Mouse (Mus musculus) hindbrain, embryonic 14.5 days (tissue): ENCODE results near the gene Dnajb3. TPM values are rescaled to one million over a fixed set of nuclear protein-coding genes. Genes with fewer than 3 reads are reported as not detected.
A peak's percentile ranks its signal among the peaks of the same experiment; 100 is the strongest.

Source experiments
- ATAC-seq: fragments of 200-750 bp; cut with Nextera tagmentation; 2 replicates; pipeline ENCODE4 v1.8.0; 2017; ENCODE audit warnings: moderate number of reproducible peaks, mild to moderate bottlenecking, moderate TSS enrichment, moderate library complexity; ENCODE audit not compliant: low FRiP score
- DNase-seq: peaks from one replicate; pipeline ENCODE4 v3.0.0-alpha.2; 2015; ENCODE audit warnings: low spot score
- H3K27ac ChIP-seq: fragments of 300-500 bp; sonication (generic); 2 replicates; pipeline ENCODE4 v1.5.1; 2014; ENCODE audit warnings: mild to moderate bottlenecking, moderate library complexity
- H3K27me3 ChIP-seq: fragments of 300-500 bp; sonication (generic); 2 replicates; pipeline ENCODE4 v1.6.1; 2014; ENCODE audit warnings: mild to moderate bottlenecking, low read length, mixed read lengths; ENCODE audit not compliant: control insufficient read depth, insufficient read depth
- H3K36me3 ChIP-seq: fragments of 300-500 bp; sonication (generic); replicated peaks from 2 replicates; pipeline ENCODE4 v1.6.1; 2014; ENCODE audit not compliant: control insufficient read depth, insufficient read depth
- H3K4me1 ChIP-seq: fragments of 300-500 bp; sonication (generic); replicated peaks from 2 replicates; pipeline ENCODE4 v1.6.1; 2014; ENCODE audit warnings: antibody characterized with exemption, low read length, mixed read lengths; ENCODE audit not compliant: control insufficient read depth, insufficient read depth
- H3K4me2 ChIP-seq: fragments of 300-500 bp; sonication (generic); replicated peaks from 2 replicates; pipeline ENCODE4 v1.6.1; 2014; ENCODE audit warnings: mild to moderate bottlenecking, moderate library complexity
- H3K4me3 ChIP-seq: fragments of 300-500 bp; sonication (generic); replicated peaks from 2 replicates; pipeline ENCODE4 v1.5.1; 2014; ENCODE audit warnings: mild to moderate bottlenecking, low read length
- H3K9ac ChIP-seq: fragments of 300-500 bp; sonication (generic); 2 replicates; pipeline ENCODE4 v1.6.1; 2014
- H3K9me3 ChIP-seq: fragments of 300-500 bp; sonication (generic); 2 replicates; pipeline ENCODE4 v1.6.1; 2016; ENCODE audit warnings: low read length; ENCODE audit not compliant: control insufficient read depth
- WGBS: fragments of 180-500 bp; shearing (Covaris S2); extraction: QIAGEN DNeasy Blood & Tissue Kit; methylation state at CpG from one replicate; pipeline ENCODE4 v1.1.7; 2014; 5-methylcytosine and 5-hydroxymethylcytosine counted together
- polyA plus RNA-seq: library from polyadenylated mRNA; unstranded; fragments of >200 nt; fragmentation: Nextera tagmentation; extraction: Ambion mirVana; gene quantifications from 2 replicates; pipeline ENCODE4 v1.2.1, GENCODE M21; 2014

The Dnajb3 gene
- polyA plus RNA-seq, 1 experiment from 2014 or later = 16.5 TPM

DNA sequence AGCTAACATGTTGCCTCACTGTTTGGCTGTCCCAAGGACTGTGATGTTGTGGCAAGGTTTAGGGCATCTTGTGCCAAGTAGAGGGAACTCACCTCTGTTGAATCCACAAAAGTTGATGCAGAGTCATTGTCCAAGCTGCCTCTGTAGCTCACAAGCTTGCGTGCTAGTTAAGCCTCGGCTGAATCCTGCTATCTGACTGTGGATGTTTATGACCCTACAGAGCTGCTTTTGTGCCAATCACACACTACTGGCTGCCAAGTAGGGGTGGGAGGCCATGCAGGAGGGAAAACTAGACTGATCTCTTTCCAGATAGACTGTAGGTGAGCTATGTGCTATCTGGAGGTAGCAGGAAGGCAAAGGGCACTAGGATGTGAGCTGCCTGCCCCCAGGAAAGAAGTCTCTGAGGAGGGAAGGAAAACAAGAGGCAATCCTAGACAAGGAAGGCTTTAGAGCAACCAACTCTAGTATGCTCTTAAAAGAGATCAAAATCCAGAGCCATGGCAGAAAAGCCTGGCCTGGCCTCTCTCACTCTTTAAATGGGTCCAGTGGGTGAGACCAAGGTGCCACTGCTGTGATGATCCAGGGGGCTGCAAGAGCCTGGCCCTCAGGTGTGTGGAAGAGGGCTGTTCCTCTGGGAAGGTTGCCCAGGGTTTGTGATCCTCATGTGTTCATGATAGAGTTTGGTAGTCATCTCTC is 8.3 kb upstream of the Dnajb3 start:
- no peak overlapping the region for H3K9ac ChIP-seq
- DNase-seq (peak; percentile 22), ATAC-seq (peak; percentile 26)
- no peaks in the 10 kb centered on the region for H3K4me1 ChIP-seq
- no peaks in the 10 kb centered on the region for H3K27me3 ChIP-seq
- no peak overlapping the region for H3K27ac ChIP-seq
- peaks cover 53% of the 10 kb centered on the region for H3K9me3 ChIP-seq
- no peaks in the 10 kb centered on the region for H3K36me3 ChIP-seq
- 83% methylated on average over 2 of the region's 2 CpGs for WGBS
- no peak overlapping the region for H3K4me2 ChIP-seq
- H3K4me3 ChIP-seq = no peak overlapping the region

DNA sequence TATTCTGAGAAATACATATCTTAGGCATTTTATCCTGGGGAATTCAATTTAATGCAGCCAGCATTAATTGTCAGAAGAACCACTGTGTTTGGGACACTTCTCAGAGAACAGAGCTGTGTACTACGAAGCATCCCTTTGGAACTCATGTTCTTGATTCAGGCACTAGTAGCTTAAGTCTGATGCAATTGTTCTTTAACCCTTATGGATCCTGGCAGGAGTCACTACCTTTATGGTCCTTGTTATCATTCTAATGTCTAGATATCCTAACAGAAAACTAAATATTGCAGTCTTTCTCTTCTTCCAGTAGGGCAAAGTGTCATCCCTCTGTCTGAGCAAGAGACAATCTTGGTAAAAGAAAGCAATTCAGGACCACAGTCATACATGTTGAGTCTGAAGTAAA is 7.5 kb upstream of the Dnajb3 start:
- 83% methylated on average over 1 of the region's 1 CpGs for WGBS
- H3K9ac ChIP-seq = no peak overlapping the region
- no peaks in the 10 kb centered on the region for H3K36me3 ChIP-seq
- H3K4me3 ChIP-seq = no peak overlapping the region
- H3K27me3 ChIP-seq = no peaks in the 10 kb centered on the region
- H3K4me1 ChIP-seq = no peaks in the 10 kb centered on the region
- DNase-seq (no peak), ATAC-seq (no peak)
- H3K27ac ChIP-seq = no peak overlapping the region
- H3K4me2 ChIP-seq = no peak overlapping the region
- H3K9me3 ChIP-seq = peaks cover 53% of the 10 kb centered on the region

DNA sequence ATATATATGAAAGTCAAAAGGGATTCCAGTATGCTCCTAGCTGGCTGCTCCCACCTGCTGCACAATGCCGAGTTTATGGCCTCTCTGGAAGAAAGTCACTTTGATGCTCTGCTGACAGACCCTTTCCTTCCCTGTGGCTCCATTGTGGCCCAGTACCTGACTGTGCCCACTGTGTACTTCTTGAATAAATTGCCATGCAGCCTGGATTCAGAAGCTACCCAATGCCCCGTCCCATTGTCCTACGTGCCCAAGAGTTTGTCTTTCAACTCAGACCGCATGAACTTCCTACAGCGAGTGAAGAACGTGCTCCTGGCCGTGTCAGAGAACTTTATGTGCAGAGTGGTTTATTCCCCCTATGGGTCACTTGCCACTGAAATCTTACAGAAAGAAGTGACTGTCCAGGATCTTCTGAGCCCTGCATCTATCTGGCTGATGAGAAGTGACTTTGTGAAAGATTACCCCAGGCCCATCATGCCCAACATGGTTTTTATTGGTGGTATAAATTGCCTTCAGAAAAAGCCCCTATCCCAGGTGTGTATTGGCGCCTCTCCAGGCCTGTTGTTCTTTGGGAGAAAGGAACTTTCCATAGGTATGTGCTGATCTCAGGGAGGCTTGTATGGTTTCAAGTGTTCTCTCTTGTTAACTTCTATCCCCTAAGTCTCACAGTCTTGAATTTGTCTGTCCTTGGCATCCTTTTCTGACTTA is 6.9 kb upstream of the Dnajb3 start:
- WGBS = 62% methylated on average over 8 of the region's 8 CpGs
- no peaks in the 10 kb centered on the region for H3K36me3 ChIP-seq
- no peak overlapping the region for H3K9ac ChIP-seq
- peak; percentile 22; the same call in 1 of the 2 replicates for ATAC-seq
- H3K4me2 ChIP-seq = no peak overlapping the region
- peaks cover 53% of the 10 kb centered on the region for H3K9me3 ChIP-seq
- no peaks in the 10 kb centered on the region for H3K4me1 ChIP-seq
- H3K27ac ChIP-seq = no peak overlapping the region
- H3K4me3 ChIP-seq = no peak overlapping the region
- no peaks in the 10 kb centered on the region for H3K27me3 ChIP-seq
- DNase-seq = peak; percentile 23

DNA sequence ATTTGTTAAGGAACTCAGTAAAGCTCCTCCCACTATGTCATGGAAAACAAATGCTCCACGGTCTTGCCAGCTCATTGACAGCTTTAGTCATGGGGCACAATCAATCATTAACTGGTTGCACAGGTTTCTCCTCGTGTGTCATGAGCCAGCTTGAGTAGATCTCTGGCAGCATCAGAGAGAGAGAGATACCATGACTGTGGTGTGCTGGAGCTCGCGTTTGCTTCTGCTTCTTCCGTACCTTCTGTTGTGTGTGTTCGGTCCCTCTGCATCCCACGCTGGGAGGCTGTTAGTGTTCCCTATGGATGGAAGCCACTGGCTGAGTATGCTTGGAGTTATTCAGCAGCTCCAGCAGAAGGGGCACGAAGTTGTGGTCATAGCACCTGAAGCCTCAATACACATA is 6.2 kb upstream of the Dnajb3 start, which contains the start of gene Ugt1a1:
Ugt1a1 (plus strand) TSS at position 148 of the 400 bp plus-strand sequence.
- ATAC-seq = 0 out of 2 replicates have a peak, but pooled peaks have one; percentile 7
- H3K36me3 ChIP-seq = no peaks in the 10 kb centered on the region
- no peak within 1 kb of the TSS for H3K4me3 ChIP-seq
- no peak within 1 kb of the TSS for H3K4me2 ChIP-seq
- no peaks in the 10 kb centered on the region for H3K27me3 ChIP-seq
- H3K4me1 ChIP-seq = no peaks in the 10 kb centered on the region
- 68% methylated on average over 8 of the region's 8 CpGs for WGBS
- H3K9me3 ChIP-seq = peaks cover 53% of the 10 kb centered on the region
- no peak within 1 kb of the TSS for H3K27ac ChIP-seq
- H3K9ac ChIP-seq = no peak within 1 kb of the TSS
- no peak for DNase-seq

DNA sequence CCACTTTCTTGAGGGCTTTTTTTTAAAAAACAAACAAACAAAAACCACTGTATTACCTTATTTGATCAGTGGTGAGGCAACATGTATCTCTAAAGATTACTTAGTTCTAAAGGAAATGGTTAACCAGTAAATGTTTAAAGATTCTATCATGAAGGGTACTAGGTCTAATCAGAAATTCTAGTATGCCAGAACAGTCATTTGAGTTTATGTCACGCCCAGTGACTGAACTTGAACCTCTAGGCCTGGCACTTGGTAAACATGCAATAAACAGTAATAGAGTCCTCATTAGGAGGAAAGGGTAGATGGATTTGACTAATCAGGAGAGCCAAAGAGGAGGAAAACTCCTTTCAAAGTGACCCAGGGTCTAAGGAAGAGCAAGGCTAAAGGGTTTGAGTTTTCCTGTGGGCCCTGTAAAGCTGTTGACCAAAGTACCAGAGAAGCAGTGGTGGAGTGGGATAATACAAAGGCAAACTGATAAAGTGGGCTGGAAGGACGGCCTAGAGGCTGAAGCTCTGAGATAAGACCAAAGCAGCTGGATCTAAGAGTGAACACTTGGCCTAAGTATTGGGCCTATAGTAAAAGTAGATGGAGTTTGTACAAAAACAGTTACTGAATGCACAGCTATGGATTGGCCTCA is 1.4 kb upstream of the Dnajb3 start:
- Histone ChIP-seq H3K4me2 (no peak overlapping the region), H3K27ac (no peak overlapping the region), H3K4me1 (no peaks in the 10 kb centered on the region), H3K4me3 (no peak overlapping the region), H3K36me3 (no peaks in the 10 kb centered on the region), H3K27me3 (no peaks in the 10 kb centered on the region), H3K9me3 (peaks cover 25% of the 10 kb centered on the region), H3K9ac (no peak overlapping the region)
- ATAC-seq (no peak), DNase-seq (no peak)
- 85% methylated on average over 2 of the region's 2 CpGs for WGBS

DNA sequence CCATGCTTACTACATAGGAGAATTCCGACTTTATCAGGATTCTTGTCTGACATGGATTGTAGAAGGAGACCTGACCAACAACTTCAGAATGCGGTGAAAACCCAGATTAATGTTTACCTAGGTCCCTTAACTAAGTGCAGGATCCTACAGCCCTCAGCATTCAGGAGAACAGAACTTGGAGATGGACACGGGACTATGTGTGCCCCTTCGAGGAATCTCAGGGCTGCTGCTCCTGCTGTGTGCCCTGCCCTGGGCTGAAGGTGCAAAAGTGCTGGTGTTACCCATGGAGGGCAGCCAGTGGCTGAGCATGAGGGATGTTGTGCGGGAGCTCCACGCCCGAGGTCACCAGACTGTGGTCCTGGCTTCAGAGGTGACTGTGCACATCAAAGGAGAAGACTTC is 5.1 kb downstream of the Dnajb3 start, which contains the start of gene Ugt1a2:
Ugt1a2 (plus strand) TSS at position 146 of the 400 bp plus-strand sequence.
- Histone ChIP-seq H3K4me1 (no peaks in the 10 kb centered on the region), H3K4me2 (no peak within 1 kb of the TSS), H3K9me3 (peaks cover 14% of the 10 kb centered on the region; the same call in 1 of the 2 replicates), H3K27ac (no peak within 1 kb of the TSS), H3K27me3 (no peaks in the 10 kb centered on the region), H3K4me3 (no peak within 1 kb of the TSS), H3K36me3 (no peaks in the 10 kb centered on the region), H3K9ac (no peak within 1 kb of the TSS)
- DNase-seq (no peak), ATAC-seq (no peak)
- 89% methylated on average over 7 of the region's 7 CpGs for WGBS

DNA sequence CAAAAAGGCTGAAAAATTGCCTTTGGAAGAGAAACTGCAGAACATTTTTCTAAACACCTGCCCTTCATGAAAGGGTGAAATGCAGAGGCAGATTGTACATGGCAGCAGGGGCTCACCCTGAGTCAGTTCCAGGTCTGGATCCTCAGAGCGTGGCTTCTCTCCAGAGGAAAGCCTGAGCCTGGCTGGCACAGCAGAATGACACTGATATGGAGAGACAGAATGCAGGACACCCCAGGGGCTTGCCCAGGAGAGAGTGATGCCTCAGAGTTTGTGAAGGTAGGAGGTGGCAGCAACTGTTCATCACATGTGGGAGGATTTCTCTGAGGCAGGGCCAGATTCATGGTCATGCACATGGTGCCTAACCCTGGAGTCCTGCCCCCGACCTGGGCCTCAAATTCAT is 5.6 kb downstream of the Dnajb3 start:
- WGBS = 81% methylated on average over 2 of the region's 2 CpGs
- H3K4me1 ChIP-seq = no peaks in the 10 kb centered on the region
- H3K27ac ChIP-seq = no peak overlapping the region
- H3K9ac ChIP-seq = no peak overlapping the region
- ATAC-seq (no peak), DNase-seq (no peak)
- no peak overlapping the region for H3K4me3 ChIP-seq
- no peaks in the 10 kb centered on the region for H3K27me3 ChIP-seq
- peaks cover 13% of the 10 kb centered on the region; the same call in 1 of the 2 replicates for H3K9me3 ChIP-seq
- no peak overlapping the region for H3K4me2 ChIP-seq
- H3K36me3 ChIP-seq = no peaks in the 10 kb centered on the region

DNA sequence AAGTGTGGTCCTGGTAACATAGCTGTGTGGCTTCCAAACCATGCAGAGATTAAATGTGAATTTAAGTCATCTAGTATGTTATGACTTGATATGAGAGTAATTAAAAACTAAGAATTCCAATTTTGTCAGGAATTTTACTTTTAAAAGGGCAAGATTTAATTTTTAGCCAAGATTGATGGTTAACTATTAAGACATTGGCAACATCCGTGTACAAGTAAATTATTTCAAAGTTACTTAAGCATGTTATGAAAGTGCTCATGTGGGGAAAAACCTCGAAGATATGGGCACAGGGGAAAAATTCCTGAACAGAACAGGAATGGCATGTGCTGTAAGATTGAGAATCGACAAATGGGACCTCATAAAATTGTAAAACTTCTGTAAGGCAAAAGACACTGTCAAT is 8.1 kb downstream of the Dnajb3 start:
- Histone ChIP-seq H3K9ac (no peak overlapping the region), H3K9me3 (no peaks in the 10 kb centered on the region), H3K4me2 (no peak overlapping the region), H3K27me3 (no peaks in the 10 kb centered on the region), H3K36me3 (no peaks in the 10 kb centered on the region), H3K4me1 (no peaks in the 10 kb centered on the region), H3K27ac (no peak overlapping the region), H3K4me3 (no peak overlapping the region)
- no peak for DNase-seq
- no peak for ATAC-seq
- WGBS = 81% methylated on average over 3 of the region's 3 CpGs

DNA sequence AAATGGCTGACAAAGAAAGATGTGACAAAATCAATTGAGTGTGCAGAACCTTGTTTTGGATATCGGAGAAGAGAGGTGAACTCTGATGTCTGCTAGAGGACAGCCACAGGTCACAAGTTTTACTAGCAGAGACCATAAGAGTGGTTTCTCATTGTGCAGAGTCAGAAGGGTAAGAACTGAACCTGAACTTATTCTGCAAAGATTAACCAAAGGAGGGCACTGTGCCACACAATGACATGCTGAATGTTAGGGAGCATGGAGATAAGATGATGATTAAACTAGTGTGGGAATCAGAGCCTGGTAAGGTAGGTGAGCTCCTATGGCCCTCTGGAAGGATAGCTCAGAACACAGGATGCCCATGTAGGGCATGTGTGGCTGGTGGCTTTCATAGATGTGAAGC is 9.9 kb downstream of the Dnajb3 start:
- Histone ChIP-seq H3K27me3 (no peaks in the 10 kb centered on the region), H3K27ac (no peak overlapping the region), H3K9ac (no peak overlapping the region), H3K9me3 (no peaks in the 10 kb centered on the region), H3K4me3 (no peak overlapping the region), H3K36me3 (no peaks in the 10 kb centered on the region), H3K4me1 (no peaks in the 10 kb centered on the region), H3K4me2 (no peak overlapping the region)
- ATAC-seq (no peak), DNase-seq (no peak)
- WGBS = 86% methylated on average over 1 of the region's 1 CpGs
